Mouse (Mus musculus) G1E-ER4 (cell line): ENCODE measurements around the gene Nacc1. TPM values are rescaled to one million over a fixed set of nuclear protein-coding genes. Genes with fewer than 3 reads are reported as not detected.

Experiments used
- GATA1 ChIP-seq: IDR thresholded peaks from one replicate; pipeline ENCODE4 v1.8.0; 2012; ENCODE audit warnings: low read length, inconsistent platforms
- polyA plus RNA-seq: library from polyadenylated mRNA; stranded (reverse); fragments of >175 nt; gene quantifications from 2 replicates; pipeline ENCODE4 v1.2.3, GENCODE M21; 2012

Gene Nacc1
- polyA plus RNA-seq, 1 experiment = 187 TPM

GRCm38 (mm10) chr8:84661961-84662571, 25.6 kb downstream of the Nacc1 start:
- TF ChIP-seq GATA1 = no peak

- no peak for TF ChIP-seq GATA1
Measured at GRCm38 (mm10) chr8:84661458-84661871, 26.2 kb downstream of the Nacc1 start.

DNA sequence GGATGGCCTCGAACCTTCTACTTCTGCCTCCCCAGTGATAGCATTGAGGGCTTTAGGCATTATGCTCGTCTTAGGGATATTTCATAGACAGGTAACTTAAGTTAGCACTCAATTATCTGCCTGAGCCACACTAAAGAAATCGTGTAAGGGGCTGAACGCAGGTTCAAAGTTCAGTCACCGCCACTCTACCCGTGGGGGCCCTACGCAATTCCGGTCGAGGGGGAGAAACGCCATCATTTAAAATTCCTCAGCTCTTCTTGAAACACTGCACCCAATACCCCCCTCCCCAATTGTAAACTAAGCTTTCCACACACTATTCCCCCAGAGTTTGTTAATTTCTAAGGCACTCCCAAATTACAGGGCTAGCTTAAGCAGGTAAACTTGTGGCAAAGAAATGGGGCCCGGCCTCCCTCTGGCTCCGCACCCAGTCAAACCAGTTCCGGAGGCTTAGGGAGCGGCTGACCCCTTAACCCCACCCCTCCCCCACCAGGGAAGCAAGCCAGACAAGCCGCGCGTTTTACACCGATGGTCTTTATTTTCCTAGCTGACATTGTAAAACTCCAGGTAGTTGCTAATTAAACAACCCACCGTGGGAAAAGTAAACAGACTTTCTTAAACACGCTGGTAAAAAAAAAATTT, 26.7 kb downstream of the Nacc1 start:
- TF ChIP-seq GATA1 = no peak

GRCm38 (mm10) chr8:84659936-84660818, 27.5 kb downstream of the Nacc1 start:
- no peak for TF ChIP-seq GATA1

DNA sequence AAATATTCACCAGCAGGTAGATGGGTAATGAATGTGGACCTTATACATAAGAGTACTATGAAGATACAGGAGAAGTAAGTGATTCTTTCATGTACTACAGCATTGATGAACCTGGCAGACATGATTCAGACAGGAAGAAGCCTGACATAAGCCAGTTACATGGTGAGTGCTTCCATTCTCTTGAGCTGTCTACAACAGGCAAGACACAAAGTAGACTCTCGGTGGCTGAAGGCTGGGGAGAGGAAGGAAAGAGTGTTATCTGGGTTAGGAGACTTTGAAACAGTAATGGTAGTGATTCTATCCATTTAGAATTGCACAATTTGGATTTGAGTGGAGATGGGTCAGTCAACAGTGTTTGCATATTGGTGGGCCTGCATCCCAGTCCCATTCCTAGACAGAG, 28.7 kb downstream of the Nacc1 start:
- no peak for TF ChIP-seq GATA1

DNA sequence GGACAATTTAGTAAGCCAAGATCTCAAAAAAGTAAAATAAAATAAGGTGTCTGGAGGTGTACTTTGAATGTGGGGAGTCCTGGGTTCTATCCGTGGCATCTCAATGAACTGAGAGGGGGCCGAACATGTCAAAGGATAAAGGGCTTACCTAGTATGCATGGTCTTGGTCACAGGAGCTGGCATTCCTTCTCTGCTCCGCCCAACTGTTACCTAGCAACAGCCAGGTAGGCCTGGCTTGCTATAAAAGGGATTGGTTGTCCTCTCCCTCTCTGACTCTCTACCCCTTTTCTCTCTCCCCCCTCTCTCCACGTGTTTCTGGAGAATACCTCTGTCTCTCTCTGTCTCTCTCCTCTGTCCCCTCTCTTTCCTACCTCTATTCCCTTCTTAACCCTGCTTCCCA, 30.0 kb downstream of the Nacc1 start:
- no peak for TF ChIP-seq GATA1

- peak; percentile 73 for TF ChIP-seq GATA1
Measured at GRCm38 (mm10) chr8:84657203-84657602, 30.5 kb downstream of the Nacc1 start.

DNA sequence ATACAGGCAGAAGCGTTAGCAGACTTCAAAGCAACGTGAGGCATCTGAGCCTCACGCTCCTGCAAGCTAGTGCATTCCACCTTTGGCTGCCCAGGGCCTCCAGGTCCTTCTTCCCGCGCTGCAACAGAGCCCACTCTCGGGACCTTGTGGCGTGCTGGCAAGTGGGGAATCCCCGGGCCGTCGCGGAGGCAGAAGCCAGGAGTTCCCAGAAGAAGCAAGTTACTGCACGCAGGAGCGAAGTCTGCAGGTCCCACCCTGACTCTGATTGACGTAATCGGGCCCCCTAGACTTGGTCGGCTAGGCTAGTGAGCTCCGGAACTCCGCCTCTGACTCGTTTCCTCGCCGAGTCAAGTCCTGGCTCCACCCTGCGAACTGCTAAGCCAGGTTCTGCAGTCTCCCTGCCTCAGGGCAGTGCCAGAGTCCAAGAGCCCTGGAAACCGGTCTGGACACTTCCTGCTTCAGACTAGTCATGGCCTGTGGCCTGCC, 31.0 kb downstream of the Nacc1 start:
- TF ChIP-seq GATA1 = no peak

DNA sequence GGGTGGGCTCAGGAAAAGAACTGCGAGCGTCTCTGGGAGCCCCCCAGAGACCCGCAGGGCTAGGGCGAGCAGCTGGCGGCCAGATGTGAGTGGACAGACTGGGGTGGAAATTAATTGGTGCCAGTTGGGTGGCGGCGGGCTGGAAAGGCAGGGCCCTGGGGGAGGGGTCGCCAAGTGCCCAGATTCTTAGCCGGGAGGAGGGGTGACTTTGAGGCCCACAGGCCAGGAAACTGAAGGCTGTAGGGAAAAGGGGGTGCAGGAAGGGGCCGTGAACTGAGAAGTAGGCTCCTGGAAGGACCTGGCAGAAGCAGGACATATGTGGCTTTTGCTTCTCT, 31.5 kb downstream of the Nacc1 start:
- TF ChIP-seq GATA1 = no peak

- no peak for TF ChIP-seq GATA1
Measured at GRCm38 (mm10) chr8:84655336-84656190, 32.1 kb downstream of the Nacc1 start.

DNA sequence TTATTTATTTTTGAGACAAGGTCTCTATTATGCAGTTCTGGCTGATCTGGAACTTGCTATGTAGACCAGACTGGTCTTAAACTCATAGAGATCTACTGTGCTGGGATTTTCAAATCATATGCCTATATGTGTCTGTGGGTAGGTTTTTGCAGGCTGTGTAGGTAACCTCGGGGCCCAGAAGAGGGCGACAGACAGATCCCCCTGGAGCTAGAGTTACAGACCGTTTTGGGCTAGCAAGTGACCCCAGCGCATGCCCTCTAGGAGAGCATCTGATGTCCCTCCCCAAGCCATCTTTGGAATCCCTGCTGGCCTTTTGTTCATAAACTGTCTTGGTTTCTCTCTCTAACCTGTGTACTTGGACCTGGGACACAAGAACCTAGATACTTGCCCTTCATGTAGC, 33.1 kb downstream of the Nacc1 start:
- TF ChIP-seq GATA1 = no peak

GRCm38 (mm10) chr8:84653092-84653631, 34.5 kb downstream of the Nacc1 start:
- TF ChIP-seq GATA1 = no peak

GRCm38 (mm10) chr8:84650213-84650612, 37.4 kb downstream of the Nacc1 start:
- TF ChIP-seq GATA1 = no peak

- TF ChIP-seq GATA1 = no peak
Measured at GRCm38 (mm10) chr8:84647461-84647901, 40.2 kb downstream of the Nacc1 start.

DNA sequence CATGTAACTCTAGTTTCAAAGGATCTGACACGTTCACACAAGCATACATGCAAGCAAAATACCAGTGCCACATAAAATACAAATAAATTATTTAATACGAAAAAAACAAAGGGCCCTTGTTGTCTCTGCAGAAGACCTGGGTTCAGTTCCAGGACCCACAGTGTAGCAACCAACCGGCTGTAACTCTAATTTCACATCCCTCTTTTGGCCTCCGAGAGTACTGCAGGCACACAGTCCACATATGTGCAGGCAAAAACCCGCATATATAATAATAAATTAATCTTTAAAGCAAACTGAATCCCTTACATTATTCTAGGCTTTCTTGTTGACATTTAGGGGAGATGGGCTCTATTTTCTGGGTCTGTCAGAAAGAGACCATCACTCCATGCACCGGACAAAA, 40.9 kb downstream of the Nacc1 start:
- TF ChIP-seq GATA1 = no peak

DNA sequence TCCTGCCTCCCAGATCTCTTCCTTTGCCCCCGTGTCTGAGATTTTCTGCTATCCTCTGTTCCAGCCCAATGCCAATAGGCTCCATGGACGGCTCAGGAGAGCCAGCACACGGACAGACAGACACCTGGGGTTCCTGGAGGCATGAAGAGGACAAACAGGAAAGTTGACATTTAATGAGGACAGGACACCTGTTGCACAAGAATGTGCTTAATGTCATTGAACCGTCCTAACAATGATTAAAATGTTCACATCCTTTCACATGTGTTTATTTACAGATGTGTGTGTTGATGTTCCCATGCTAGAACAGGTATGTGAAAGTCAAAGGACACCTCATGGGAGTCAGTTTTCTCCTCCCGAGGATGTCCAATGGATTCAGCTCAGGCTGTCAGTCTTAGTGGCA, 44.6 kb downstream of the Nacc1 start:
- TF ChIP-seq GATA1 = no peak
